In genomic region chr5:135725391-135725841, GRCm38 (mm10) we compare ENCODE assay signal across 10 mouse cellular contexts. TPM values are rescaled to one million over a fixed set of nuclear protein-coding genes. Genes with fewer than 3 reads are reported as not detected.
DNase-seq lines count a peak whose midpoint lies in the region; ATAC-seq lines count a peak whose summit lies in the region.
"Had no signal": no experiment of that assay in that cellular context is flagged by ENCODE, and none has a peak within 500 bp of the region (broad histone marks: within the 10 kb centered on the region; RNA-seq: fewer than 3 reads in every experiment).

No protein-coding gene starts in this region.

- H3K27ac ChIP-seq in kidney, embryonic 14.5 days (ENCODE audit: low read depth, low read length): peak overlapping the region; percentile 76
- peak overlapping the region; percentile 93 for H3K27ac ChIP-seq in embryonic facial prominence, embryonic 12.5 days
- peak overlapping the region; percentile 97 for H3K27ac ChIP-seq in limb, embryonic 11.5 days (replicated peaks; ENCODE audit: low read depth, low read length)
- H3K27ac ChIP-seq in neural tube, embryonic 14.5 days (ENCODE audit: low read depth, low read length): peak overlapping the region; percentile 91

- peak overlapping the region; percentile 32 for H3K9ac ChIP-seq in kidney, embryonic 14.5 days (ENCODE audit: low read depth, low read length)
- H3K9ac ChIP-seq in embryonic facial prominence, embryonic 12.5 days: peak overlapping the region; percentile 44
- peak overlapping the region; percentile 62 for H3K9ac ChIP-seq in limb, embryonic 11.5 days (ENCODE audit: low read length)
- H3K9ac ChIP-seq in neural tube, embryonic 14.5 days (replicated peaks; ENCODE audit: low read depth, low read length): peak overlapping the region; percentile 53

- H3K4me3 ChIP-seq in kidney, embryonic 14.5 days (ENCODE audit: low read length): no peak overlapping the region
- peak overlapping the region; percentile 22 for H3K4me3 ChIP-seq in embryonic facial prominence, embryonic 12.5 days
- peak overlapping the region; percentile 25 for H3K4me3 ChIP-seq in limb, embryonic 11.5 days (ENCODE audit: low read depth, low read length)
- peak overlapping the region; percentile 19; the same call in 1 of the 2 replicates for H3K4me3 ChIP-seq in neural tube, embryonic 14.5 days (ENCODE audit: low read depth, low read length)

- 8% methylated on average over 8 of the region's 8 CpGs for WGBS in kidney, embryonic 14.5 days
- WGBS in embryonic facial prominence, embryonic 12.5 days: 3% methylated on average over 8 of the region's 8 CpGs
- 3% methylated on average over 8 of the region's 8 CpGs for WGBS in limb, embryonic 11.5 days
- WGBS in neural tube, embryonic 14.5 days: 2% methylated on average over 8 of the region's 8 CpGs

- peaks cover 22% of the 10 kb centered on the region for H3K36me3 ChIP-seq in kidney, embryonic 14.5 days (ENCODE audit: control insufficient read depth, insufficient read depth, low read length)
- peaks cover 24% of the 10 kb centered on the region for H3K36me3 ChIP-seq in embryonic facial prominence, embryonic 12.5 days
- H3K36me3 ChIP-seq in limb, embryonic 11.5 days (ENCODE audit: control insufficient read depth, insufficient read depth, low read length): peaks cover 8% of the 10 kb centered on the region; the same call in 1 of the 2 replicates
- H3K36me3 ChIP-seq in neural tube, embryonic 14.5 days (ENCODE audit: control insufficient read depth, insufficient read depth, low read length): peaks cover 18% of the 10 kb centered on the region

- no peak for DNase-seq in kidney, adult 11 months
- peak; percentile 63 to 67 for DNase-seq in heart, postnatal 10 days
- peak; percentile 86 for DNase-seq in limb, embryonic 11.5 days (ENCODE audit: low spot score)
- no peak for DNase-seq in thymus, postnatal 36 days
- DNase-seq in spleen, postnatal 10 days (ENCODE audit: low spot score in 2 of 2): no peak

- intact Hi-C loops in heart, postnatal 10 days (cut with DNase I): loop anchor here (2.0 kb wide), 1 partner anchor 37 kb away; no protein-coding TSS in a partner anchor

- no peaks in the 10 kb centered on the region for H3K27me3 ChIP-seq in kidney, embryonic 14.5 days (ENCODE audit: control insufficient read depth, insufficient read depth, low read length)
- no peaks in the 10 kb centered on the region for H3K27me3 ChIP-seq in embryonic facial prominence, embryonic 12.5 days
- H3K27me3 ChIP-seq in limb, embryonic 11.5 days (ENCODE audit: control insufficient read depth, insufficient read depth, low read length): no peaks in the 10 kb centered on the region
- no peaks in the 10 kb centered on the region for H3K27me3 ChIP-seq in neural tube, embryonic 14.5 days (ENCODE audit: control insufficient read depth, insufficient read depth, low read length)
- H3K27me3 ChIP-seq: CH12.LX had no signal

- H3K4me1 ChIP-seq in kidney, embryonic 14.5 days (ENCODE audit: control insufficient read depth, insufficient read depth, low read length): peaks cover 24% of the 10 kb centered on the region
- peaks cover 40% of the 10 kb centered on the region for H3K4me1 ChIP-seq in embryonic facial prominence, embryonic 12.5 days
- H3K4me1 ChIP-seq in limb, embryonic 11.5 days (ENCODE audit: control insufficient read depth, insufficient read depth, low read length): peaks cover 42% of the 10 kb centered on the region
- peaks cover 32% of the 10 kb centered on the region for H3K4me1 ChIP-seq in neural tube, embryonic 14.5 days (ENCODE audit: control insufficient read depth, insufficient read depth, low read length)

- H3K9me3 ChIP-seq in kidney, embryonic 14.5 days (ENCODE audit: control insufficient read depth, low read length): no peaks in the 10 kb centered on the region
- no peaks in the 10 kb centered on the region for H3K9me3 ChIP-seq in embryonic facial prominence, embryonic 12.5 days
- no peaks in the 10 kb centered on the region for H3K9me3 ChIP-seq in limb, embryonic 11.5 days (ENCODE audit: control insufficient read depth, low read length)
- no peaks in the 10 kb centered on the region for H3K9me3 ChIP-seq in neural tube, embryonic 14.5 days (ENCODE audit: control insufficient read depth, low read length)

- H3K4me2 ChIP-seq in kidney, embryonic 14.5 days (replicated peaks; ENCODE audit: low read depth, low read length): peak overlapping the region; percentile 32
- peak overlapping the region; percentile 47 for H3K4me2 ChIP-seq in embryonic facial prominence, embryonic 12.5 days (replicated peaks)
- peak overlapping the region; percentile 53 for H3K4me2 ChIP-seq in limb, embryonic 11.5 days (ENCODE audit: low read depth, severe bottlenecking)
- H3K4me2 ChIP-seq in neural tube, embryonic 14.5 days (ENCODE audit: low read depth, low read length): peak overlapping the region; percentile 49

- ATAC-seq in kidney, embryonic 14.5 days (ENCODE audit: low FRiP score, low TSS enrichment): peak; percentile 77
- peak; percentile 82 for ATAC-seq in embryonic facial prominence, embryonic 12.5 days (ENCODE audit: insufficient number of reproducible peaks, insufficient read depth, low FRiP score, low TSS enrichment)
- ATAC-seq in limb, embryonic 11.5 days (ENCODE audit: insufficient number of reproducible peaks, low FRiP score, low TSS enrichment, low read depth): peak; percentile 87
- peak; percentile 92 for ATAC-seq in neural tube, embryonic 14.5 days (ENCODE audit: low read depth)

RNA-seq across cellular contexts. Expression of gene Tmem120a, which starts 18.8 kb away (rescaled TPM):
- polyA plus RNA-seq in kidney, embryonic 14.5 days (2014; fragmentation: Nextera tagmentation; extraction: Ambion mirVana): 64.7 and 65.1 TPM in 2 replicates
- polyA plus RNA-seq in embryonic facial prominence, embryonic 12.5 days (2016; fragmentation: Nextera tagmentation; extraction: Ambion mirVana): 50.4 and 53.1 TPM in 2 replicates
- 10 to 100 TPM; 10.0 to 17.4 TPM for total RNA-seq in heart, postnatal 10 days (2021)
- 43.6 and 49.5 TPM in 2 replicates for polyA plus RNA-seq in limb, embryonic 11.5 days (2014; fragmentation: Nextera tagmentation; extraction: Ambion mirVana)
- polyA plus RNA-seq in neural tube, embryonic 14.5 days (2014; fragmentation: Nextera tagmentation; extraction: Ambion mirVana): 76.3 and 82.0 TPM in 2 replicates

RNA-seq across cellular contexts. Expression of gene Styxl1, which starts 52.8 kb away (rescaled TPM):
- 0.19 and 0.72 TPM in 2 replicates for polyA plus RNA-seq in kidney, embryonic 14.5 days (2014; fragmentation: Nextera tagmentation; extraction: Ambion mirVana)
- 0.23 and 0.47 TPM in 2 replicates for polyA plus RNA-seq in embryonic facial prominence, embryonic 12.5 days (2016; fragmentation: Nextera tagmentation; extraction: Ambion mirVana)
- not detected for total RNA-seq in heart, postnatal 10 days (2021)
- polyA plus RNA-seq in limb, embryonic 11.5 days (2014; fragmentation: Nextera tagmentation; extraction: Ambion mirVana): 0.40 TPM in 1 of 2 replicates, not detected in the other
- polyA plus RNA-seq in neural tube, embryonic 14.5 days (2014; fragmentation: Nextera tagmentation; extraction: Ambion mirVana): 0.76 TPM in 1 of 2 replicates, not detected in the other
- total RNA-seq: CH12.LX; hematopoietic stem cell, adult 5-6 weeks had no signal

RNA-seq across cellular contexts. Expression of gene Mdh2, which starts 52.9 kb away (rescaled TPM):
- 429 and 590 TPM in 2 replicates for polyA plus RNA-seq in kidney, embryonic 14.5 days (2014; fragmentation: Nextera tagmentation; extraction: Ambion mirVana)
- polyA plus RNA-seq in embryonic facial prominence, embryonic 12.5 days (2016; fragmentation: Nextera tagmentation; extraction: Ambion mirVana): 487 and 498 TPM in 2 replicates
- total RNA-seq in heart, postnatal 10 days (2021): 1,000 to 10,000 TPM; 1,661 to 1,664 TPM
- polyA plus RNA-seq in limb, embryonic 11.5 days (2014; fragmentation: Nextera tagmentation; extraction: Ambion mirVana): 550 and 569 TPM in 2 replicates
- 680 and 694 TPM in 2 replicates for polyA plus RNA-seq in neural tube, embryonic 14.5 days (2014; fragmentation: Nextera tagmentation; extraction: Ambion mirVana)

RNA-seq across cellular contexts. Expression of gene Por, which starts 55.6 kb away (rescaled TPM):
- polyA plus RNA-seq in kidney, embryonic 14.5 days (2014; fragmentation: Nextera tagmentation; extraction: Ambion mirVana): 51.8 and 64.2 TPM in 2 replicates
- 98.4 and 99.4 TPM in 2 replicates for polyA plus RNA-seq in embryonic facial prominence, embryonic 12.5 days (2016; fragmentation: Nextera tagmentation; extraction: Ambion mirVana)
- total RNA-seq in heart, postnatal 10 days (2021): 10 to 100 TPM; 62.8 to 72.0 TPM
- 111 and 121 TPM in 2 replicates for polyA plus RNA-seq in limb, embryonic 11.5 days (2014; fragmentation: Nextera tagmentation; extraction: Ambion mirVana)
- 70.9 and 80.5 TPM in 2 replicates for polyA plus RNA-seq in neural tube, embryonic 14.5 days (2014; fragmentation: Nextera tagmentation; extraction: Ambion mirVana)

Comparison
In these comparisons a context has a peak if more than half of its experiments do, and no peak if none do; other contexts are left out.
1. DNase-seq: peak in heart, postnatal 10 days (2 of 2) and limb, embryonic 11.5 days (single experiment); none in kidney, adult 11 months (single experiment), thymus, postnatal 36 days (0 of 2) and spleen, postnatal 10 days (0 of 2).
2. Peak in every context shown above with its lines, with median percentiles within 50 percentile points of each other: ATAC-seq, H3K27ac ChIP-seq, H3K4me2 ChIP-seq and H3K9ac ChIP-seq.